Mouse (Mus musculus) mouse trophoblast stem cell (cell line): ENCODE results near the gene Cnih2.

Experiments
- in situ Hi-C, 2 experiments: fragments of 300-500 bp; cut with MseI, MboI; formaldehyde crosslinking; loops; 2 replicates in 1 of 2; 3 replicates in 1 of 2; pipeline ENCODE4 v1.15.1; 2025

The Cnih2 gene

DNA sequence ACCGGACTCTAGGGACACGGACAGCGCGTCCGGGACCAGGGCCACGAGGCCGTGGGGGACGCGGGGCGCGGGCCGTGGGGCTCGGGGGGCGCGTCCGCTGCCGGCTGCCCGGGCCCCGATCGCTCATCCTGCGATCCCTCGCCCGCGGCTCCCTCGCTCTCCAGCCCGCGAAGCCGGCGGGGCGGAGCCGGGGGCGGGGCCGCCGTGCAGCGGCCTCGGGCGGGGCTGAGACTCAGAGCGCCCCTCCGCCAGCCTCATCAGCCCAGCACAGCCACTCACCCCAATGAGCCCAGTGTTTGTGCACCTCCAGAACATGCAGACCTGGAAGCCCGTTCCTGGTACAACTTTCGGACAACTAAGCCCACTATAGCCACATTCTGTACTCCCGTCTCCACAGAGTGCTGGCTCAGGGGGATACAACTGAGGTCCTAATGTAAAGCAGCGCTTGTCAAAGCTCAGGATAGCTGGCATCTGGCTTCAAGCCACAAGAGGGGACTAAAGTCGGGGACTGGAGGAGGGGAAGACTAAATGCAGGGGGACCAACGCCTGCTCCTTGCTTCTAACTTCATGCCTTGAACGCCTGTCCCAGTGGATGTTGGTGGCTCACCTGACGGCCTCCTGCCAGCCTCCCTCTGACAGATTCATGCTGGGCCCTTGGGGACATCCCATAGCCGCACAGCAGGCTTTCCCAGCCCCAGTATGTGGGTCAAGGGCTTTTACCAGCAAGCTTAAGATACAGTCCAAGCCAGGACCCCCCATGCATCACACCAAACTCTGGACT is at the start of gene Cnih2:
Gene Cnih2 (minus strand): TSS at position 159 of the 781 bp plus-strand sequence.
- in situ Hi-C loops = no loop called here

- in situ Hi-C loops = loop anchor here in 1 of 2 experiments (5.0 kb wide), 1 partner anchor 47 kb away; no protein-coding TSS in a partner anchor
Observed at GRCm38 (mm10) chr19:5139640-5140039, 41.3 kb upstream of the Cnih2 start.

DNA sequence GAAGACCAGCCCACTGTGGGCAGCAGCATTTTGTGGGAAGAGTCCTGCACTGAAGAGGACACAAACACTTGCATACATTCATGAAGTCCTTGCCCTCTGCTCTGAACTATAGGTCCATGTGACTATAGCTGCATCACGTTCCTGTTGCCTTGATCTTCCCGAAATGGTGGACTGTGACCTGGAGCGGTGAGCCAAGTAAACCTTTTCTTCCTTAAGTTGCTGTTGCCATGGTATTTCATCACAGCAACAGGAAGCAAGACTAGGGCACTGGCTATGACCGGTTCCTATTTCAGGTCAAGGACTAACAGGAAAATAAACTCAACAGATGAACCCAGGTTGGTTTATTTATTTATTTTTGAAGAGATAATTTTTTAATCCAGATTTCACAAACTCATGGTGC is 32.9 kb upstream of the Cnih2 start:
- in situ Hi-C loops = no loop called here

DNA sequence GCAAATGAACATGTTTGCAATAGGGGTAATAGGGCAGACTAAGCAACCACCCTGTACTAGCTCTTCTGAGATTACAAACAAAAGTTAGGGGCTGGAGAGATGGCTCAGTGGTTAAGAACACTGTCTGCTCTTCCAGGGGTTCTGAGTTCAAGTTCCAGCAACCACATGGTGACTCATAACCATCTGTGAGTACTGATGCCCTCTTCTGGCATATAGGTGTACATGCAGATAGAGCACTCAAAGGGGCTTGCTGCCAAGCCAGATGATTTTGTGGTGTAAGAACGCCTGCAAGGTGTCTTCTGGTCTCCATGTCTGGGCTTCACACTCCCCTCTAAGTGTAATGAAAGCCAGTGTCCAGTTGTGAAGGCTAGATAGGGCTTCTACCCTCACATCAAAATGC is 31.4 kb upstream of the Cnih2 start:
- in situ Hi-C loops = no loop called here

DNA sequence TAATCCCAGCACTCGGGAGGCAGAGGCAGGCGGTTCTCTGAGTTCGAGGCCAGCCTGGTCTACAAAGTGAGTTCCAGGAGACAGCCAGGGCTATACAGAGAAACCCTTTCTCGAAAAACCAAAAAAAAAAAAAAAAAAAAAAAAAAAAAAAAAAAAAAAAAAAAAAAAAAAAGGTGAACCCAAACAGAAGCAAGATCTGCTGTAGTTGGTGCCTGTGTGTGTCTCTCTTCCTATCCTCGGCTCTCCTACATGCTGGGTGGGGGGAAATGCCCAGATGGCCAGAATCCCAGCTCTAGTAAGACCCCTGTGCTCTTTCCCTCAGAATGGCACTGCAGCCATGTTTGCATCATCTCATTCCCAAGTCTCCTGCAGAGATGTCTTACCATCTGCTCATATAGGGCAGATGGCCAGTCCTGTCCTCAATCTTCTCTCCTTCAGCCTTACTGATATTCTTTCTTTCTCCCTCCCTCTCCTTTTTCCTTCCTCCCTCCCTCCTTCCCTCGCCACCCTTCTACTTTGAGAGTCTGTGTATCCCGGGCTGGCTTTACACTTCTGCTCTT is 25.8 kb upstream of the Cnih2 start:
- in situ Hi-C loops = no loop called here

- in situ Hi-C loops = no loop called here
Observed at GRCm38 (mm10) chr19:5123241-5123640, 24.9 kb upstream of the Cnih2 start.

DNA sequence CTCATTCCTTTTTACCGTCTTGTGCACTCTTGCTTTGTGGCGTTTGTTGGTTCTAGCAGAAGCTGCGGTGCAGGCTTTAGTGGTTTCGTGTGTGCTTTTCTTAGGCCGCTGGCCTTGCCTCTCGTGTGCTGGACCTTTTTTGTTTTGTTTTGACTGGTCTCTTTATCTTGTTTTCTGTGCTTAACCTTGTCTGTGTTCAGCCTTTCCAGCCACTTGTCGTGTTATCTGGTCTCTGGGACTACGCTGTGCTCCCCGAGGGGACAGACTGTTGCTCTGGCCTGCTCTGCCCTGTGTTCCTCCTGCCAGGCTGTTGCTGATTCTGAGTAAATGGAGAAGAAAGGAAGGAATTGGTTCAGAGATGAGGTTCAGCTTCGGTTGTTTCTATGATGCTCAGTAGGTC is 24.2 kb upstream of the Cnih2 start:
- in situ Hi-C loops = no loop called here

- in situ Hi-C loops = no loop called here
Observed at GRCm38 (mm10) chr19:5118384-5118698, 20.0 kb upstream of the Cnih2 start, which contains the start of gene Klc2. TSS of gene Klc2 (minus strand) at chr19:5118560.

- in situ Hi-C loops = no loop called here
Observed at GRCm38 (mm10) chr19:5117494-5118383, 19.4 kb upstream of the Cnih2 start.

- in situ Hi-C loops = no loop called here
Observed at GRCm38 (mm10) chr19:5113783-5114182, 15.5 kb upstream of the Cnih2 start.

- in situ Hi-C loops = no loop called here
Observed at GRCm38 (mm10) chr19:5109659-5110453, 11.5 kb upstream of the Cnih2 start.

- in situ Hi-C loops = no loop called here
Observed at GRCm38 (mm10) chr19:5108702-5109101, 10.4 kb upstream of the Cnih2 start.

- in situ Hi-C loops = no loop called here
Observed at GRCm38 (mm10) chr19:5108271-5108575, 9.9 kb upstream of the Cnih2 start.

- in situ Hi-C loops = no loop called here
Observed at GRCm38 (mm10) chr19:5107556-5108270, 9.4 kb upstream of the Cnih2 start.

DNA sequence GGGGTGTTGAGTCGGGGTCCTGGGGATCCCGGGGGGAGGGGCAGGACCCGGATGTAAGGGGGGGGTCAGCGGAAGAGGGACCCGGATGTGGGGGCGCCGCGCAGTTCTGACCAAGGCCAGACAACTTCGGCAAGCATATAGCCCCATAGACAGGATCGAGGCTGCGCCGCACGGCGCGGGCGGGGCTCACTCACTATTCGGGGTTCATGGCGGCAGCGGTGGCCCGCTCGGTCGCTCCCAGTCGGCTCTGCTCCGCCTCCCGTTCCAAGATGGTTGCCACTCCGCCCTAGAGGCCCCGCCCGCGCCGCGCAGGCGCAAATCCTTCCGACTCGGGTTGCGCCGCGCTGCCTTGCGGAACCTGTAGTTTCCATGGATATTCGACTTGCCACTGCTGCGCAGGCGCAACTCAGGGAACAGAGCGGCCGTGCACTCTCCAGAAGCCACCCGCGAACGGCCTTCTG is 8.4 kb upstream of the Cnih2 start, which contains the start of gene Rab1b:
Gene Rab1b (minus strand): TSS at position 342 of the 461 bp plus-strand sequence.
- in situ Hi-C loops = no loop called here

DNA sequence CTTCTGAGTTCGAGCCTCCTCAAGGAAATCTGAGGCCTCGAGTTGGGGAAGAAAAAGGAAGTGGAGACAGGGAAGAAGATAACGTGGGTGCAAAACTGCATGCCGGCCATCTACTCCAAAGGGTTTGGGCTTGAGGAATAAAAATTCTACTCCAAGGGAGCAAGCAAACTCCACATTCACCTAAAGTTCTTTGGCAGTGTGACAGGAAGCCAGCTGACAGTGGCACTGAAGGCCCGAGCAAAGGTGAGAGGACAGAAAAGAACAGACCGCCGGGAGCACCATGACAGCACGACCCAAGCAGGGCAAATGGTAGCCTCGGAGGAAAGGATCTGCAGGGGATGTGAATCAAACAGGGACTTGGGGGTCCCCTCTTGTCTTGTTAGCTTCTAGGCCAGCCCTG is 7.8 kb upstream of the Cnih2 start:
- in situ Hi-C loops = no loop called here

DNA sequence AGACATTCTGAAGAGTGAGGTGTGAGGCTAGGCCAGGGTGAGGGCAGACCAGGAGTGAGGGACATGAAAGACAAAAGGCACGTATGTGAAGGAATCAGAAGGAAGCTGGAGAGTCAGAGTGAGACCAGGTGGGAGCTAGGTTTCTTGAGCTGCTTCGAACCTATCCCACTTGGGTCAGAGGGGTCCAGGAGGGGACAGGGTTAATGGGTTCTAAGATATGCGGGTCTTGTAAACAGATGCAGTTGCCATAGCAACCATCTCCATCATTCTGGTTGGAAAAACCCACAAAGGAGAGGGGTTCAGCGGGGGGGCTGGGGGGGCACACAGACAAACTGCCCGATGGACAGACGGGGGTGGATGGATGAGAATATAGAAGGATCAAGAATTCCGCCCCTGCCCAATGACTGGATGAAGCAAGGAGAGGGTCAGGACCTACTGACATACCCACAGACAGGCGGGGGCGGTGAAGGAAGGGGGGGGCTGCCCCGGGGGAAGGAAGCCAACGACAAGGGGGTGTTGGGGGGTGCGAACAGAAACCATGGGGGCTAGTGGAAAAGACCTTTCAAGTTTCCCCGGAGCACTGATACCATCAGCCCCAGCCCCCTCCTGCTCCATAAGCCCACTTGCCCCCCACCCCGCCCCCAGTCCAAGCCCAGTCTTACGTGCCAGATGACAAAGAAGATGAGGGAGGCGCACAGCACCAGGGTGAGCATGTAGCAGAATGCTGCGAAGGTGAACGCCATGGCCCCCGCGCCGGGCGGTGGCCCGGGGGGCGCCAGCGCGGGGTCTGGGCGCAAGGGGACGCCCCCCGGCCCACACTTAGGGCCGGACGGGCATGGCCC is 579 bp downstream of the Cnih2 start:
- in situ Hi-C loops = no loop called here

DNA sequence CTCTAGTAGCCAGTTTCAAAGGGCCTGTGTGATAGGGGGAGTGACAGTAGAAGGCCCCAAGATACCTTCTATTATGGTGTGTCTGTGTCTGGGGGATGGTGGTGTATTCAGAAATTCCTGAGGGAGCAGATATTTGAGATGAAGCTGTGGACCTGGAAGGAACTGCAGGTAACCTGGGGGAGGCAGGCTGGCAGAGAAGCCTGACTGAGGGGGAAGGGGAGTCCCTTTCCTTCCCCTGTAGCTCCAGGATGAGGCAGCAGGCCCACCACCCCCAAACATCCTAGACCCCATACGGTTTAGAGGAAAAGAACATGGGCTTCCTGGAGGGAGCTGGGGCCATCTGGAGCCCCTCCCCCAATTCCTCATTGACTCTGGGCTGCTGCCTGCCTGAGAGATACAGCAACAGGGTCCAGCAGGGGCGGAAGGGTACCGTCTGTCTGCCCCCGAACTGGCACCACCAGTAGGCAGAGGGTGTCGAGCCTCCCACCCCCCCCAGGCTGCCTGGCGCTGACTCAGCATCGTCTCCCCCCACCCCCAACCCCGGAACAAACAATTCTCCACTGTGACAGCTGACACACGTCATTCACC is 2.3 kb downstream of the Cnih2 start:
- in situ Hi-C loops = no loop called here

DNA sequence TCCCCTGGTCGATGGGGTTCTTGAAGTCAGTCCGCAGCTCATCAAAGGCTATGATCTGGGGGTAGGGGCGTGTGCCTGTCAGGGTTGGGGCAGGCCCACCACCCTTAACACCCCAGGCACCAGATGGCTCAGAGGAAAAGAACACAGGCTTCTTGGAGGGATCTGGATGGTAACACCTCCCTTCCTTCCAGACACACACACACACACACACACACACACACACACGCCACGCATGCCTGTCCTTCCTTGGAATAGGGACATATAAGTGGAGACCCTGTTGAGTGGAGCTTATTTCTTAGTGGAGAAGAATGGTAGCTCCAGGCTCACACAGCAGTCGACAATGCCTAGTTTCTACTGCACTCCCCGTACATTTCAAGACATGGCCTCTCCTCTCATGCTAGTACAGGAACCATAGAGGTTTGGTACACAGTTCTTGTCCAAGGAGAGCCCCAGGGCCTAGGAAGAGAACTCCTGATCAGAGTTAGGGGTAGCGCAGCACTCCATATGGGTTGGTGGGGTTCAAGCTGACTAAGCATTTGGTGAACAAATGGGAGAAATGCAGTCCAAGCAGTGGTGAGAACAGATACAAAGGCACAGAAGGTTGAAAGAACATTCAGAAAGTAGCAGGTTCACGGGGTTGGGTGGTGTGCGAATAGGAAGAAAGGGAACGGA is 3.4 kb downstream of the Cnih2 start:
- in situ Hi-C loops = loop anchor here in 1 of 2 experiments (5.0 kb wide), 1 partner anchor 47 kb away; no protein-coding TSS in a partner anchor
